Mouse (Mus musculus): ENCODE results near the gene Pbld1.

DNA sequence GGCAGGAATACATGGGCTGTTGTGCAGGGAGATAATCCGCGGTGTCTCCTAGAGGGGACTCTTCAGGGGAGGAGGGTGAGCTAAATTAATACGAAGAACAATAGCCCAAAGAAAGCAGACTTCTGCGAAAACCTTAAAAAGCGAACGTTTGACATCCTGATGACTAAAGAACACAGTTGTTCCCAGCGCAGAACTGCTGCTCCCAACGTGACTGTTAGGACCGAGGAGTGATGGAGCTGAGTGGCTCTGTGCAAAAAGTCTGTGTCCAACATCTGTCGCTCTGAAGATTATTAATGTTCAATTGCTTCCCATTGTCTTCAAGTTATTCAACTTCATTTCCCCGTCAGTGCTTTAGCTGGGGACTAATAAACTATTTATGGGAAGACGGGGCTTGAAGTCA lies 38.2 kb downstream of the Pbld1 start:
- TF ChIP-seq CTCF (IDR thresholded peaks at IDR 0.05; ENCODE audit: low read depth) (no peak), EP300 (IDR thresholded peaks at IDR 0.05; ENCODE audit: low read depth) (no peak)

Data from heart, postnatal 0 days (tissue).